Mouse (Mus musculus) spleen, adult 10 weeks (tissue): Measurements from ENCODE around the gene Spink8. TPM values are rescaled to one million over a fixed set of nuclear protein-coding genes. Genes with fewer than 3 reads are reported as not detected.

Experiments
- polyA plus RNA-seq: library from polyadenylated mRNA; stranded (reverse); fragments of 350-450 nt; fragmentation: Illumina TruSeq; extraction: RNeasy Lipid Tissue Mini Kit (QIAGEN cat#74804); gene quantifications from one replicate; pipeline ENCODE4 v1.2.3, GENCODE M21; 2015; ENCODE audit warnings: low replicate concordance; ENCODE audit not compliant: insufficient read depth

The Spink8 gene
- polyA plus RNA-seq: not detected

GRCm38 (mm10) chr9:109811980-109812379 lies at the start of gene Spink8:
Gene Spink8 (plus strand): TSS chr9:109812280.

GRCm38 (mm10) chr9:109790570-109790969 lies 21.5 kb upstream of the Spink8 start, which contains the start of gene Fbxw27:
Gene Fbxw27 (minus strand): TSS chr9:109790670.

GRCm38 (mm10) chr9:109832391-109833087 lies 20.5 kb downstream of the Spink8 start, which contains the start of gene Nme6:
Gene Nme6 (plus strand): TSS chr9:109832749.

GRCm38 (mm10) chr9:109849312-109849758 lies 37.3 kb downstream of the Spink8 start, which contains the start of gene Camp:
Gene Camp (minus strand): TSS chr9:109849617.

GRCm38 (mm10) chr9:109874797-109875691 lies 63.0 kb downstream of the Spink8 start, which contains the start of gene Cdc25a:
Gene Cdc25a (plus strand): TSS chr9:109875579.

Other genes starting within 250 kb of the Spink8 start
- gene Fbxw15, start 244.0 kb upstream of the Spink8 start, polyA plus RNA-seq: not detected
- gene Fbxw24, start 186.2 kb upstream of the Spink8 start, polyA plus RNA-seq: not detected
- gene Fbxw25, start 147.6 kb upstream of the Spink8 start, polyA plus RNA-seq: not detected
- 0.15 TPM for gene Fbxw18, start 109.6 kb upstream of the Spink8 start, polyA plus RNA-seq
- gene Fbxw26, start 66.2 kb upstream of the Spink8 start, polyA plus RNA-seq: not detected
- gene Fbxw27, start 21.6 kb upstream of the Spink8 start, polyA plus RNA-seq: not detected
- 13.1 TPM for gene Nme6, start 20.5 kb downstream of the Spink8 start, polyA plus RNA-seq
- gene Camp, start 37.3 kb downstream of the Spink8 start, polyA plus RNA-seq: 4.7 TPM
- gene Cdc25a, start 63.3 kb downstream of the Spink8 start, polyA plus RNA-seq: 16.1 TPM
- 71.3 TPM for gene Map4, start 119.2 kb downstream of the Spink8 start, polyA plus RNA-seq